Mouse (Mus musculus) layer of hippocampus, adult 9-11 months (tissue): ENCODE data around the gene Smyd4.
"Not testable (repeated sequence)": the region's sequence is repeated elsewhere in the genome, so short reads cannot be mapped to it uniquely, and the experiment has no call there.

Experiments used
- DNase-seq: peaks from one replicate; pipeline ENCODE4 v3.0.0; 2022

The Smyd4 gene

GRCm38 (mm10) chr11:75346556-75347187 lies 1.6 kb upstream of the Smyd4 start:
- DNase-seq = no peak

- no peak for DNase-seq
Observed at GRCm38 (mm10) chr11:75347188-75347585, 1.0 kb upstream of the Smyd4 start.

GRCm38 (mm10) chr11:75347596-75347995 lies 637 bp upstream of the Smyd4 start:
- DNase-seq = no peak

- DNase-seq = no peak
Observed at GRCm38 (mm10) chr11:75348890-75349261, 643 bp downstream of the Smyd4 start.

DNA sequence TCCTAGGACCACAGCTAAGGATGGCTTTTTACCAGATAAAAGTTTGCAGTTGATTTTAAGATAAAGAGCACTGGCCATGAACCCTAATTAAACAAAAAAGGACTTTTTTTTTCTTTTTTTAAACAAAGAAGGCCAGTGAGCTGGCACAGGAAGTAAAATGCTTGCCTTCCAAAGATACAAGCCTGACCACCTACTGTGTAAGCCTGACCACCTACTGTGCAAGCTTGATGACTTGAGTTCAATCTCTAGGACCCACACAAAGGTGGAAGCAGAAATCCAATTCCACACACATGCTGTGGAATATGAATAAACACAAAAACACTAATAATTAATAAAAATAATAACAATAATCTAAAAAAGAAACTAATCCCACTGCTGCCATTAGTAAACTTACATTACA lies 3.0 kb downstream of the Smyd4 start:
- no peak for DNase-seq

DNA sequence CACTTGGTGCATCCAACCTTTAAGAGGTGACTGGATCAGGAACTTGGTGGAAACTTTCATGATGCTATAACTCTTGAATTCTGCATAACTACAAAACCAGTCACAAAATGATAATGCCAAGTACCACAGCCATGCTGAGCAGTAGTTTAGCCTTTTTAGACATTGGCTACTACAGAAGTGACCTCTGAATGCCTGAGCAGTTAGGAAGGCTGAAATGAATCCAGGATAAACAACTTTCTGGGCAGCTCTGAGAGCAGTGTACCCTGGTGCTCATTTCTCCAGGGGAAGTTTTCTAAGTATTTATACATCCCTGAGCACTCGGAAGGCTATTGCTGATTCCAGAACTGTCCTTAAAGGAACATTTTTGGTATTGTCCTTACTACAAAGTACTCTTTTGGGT lies 7.2 kb downstream of the Smyd4 start:
- no peak for DNase-seq

DNA sequence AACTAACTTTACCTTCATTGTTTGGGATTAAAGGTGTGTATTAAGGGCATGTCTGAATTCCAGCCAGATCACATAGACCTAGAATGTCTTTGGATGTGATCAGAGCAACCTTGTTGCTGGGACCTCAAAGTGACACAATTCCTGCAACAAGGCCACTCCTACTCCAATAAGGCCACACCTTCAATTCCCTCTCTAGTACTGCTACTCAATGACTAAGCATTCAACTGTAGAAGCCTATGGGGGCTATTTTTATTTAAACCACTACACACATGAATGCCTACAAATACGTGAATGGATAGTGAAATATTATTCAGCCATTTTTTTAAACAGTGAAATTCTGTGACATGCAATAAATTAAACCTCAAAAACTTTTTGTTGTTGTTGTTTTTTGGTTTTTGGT lies 28.9 kb downstream of the Smyd4 start:
- no peak for DNase-seq

- not testable (repeated sequence) for DNase-seq
Observed at GRCm38 (mm10) chr11:75378786-75379185, 30.6 kb downstream of the Smyd4 start.

GRCm38 (mm10) chr11:75383529-75383928 lies 35.3 kb downstream of the Smyd4 start:
- not testable (repeated sequence) for DNase-seq

DNA sequence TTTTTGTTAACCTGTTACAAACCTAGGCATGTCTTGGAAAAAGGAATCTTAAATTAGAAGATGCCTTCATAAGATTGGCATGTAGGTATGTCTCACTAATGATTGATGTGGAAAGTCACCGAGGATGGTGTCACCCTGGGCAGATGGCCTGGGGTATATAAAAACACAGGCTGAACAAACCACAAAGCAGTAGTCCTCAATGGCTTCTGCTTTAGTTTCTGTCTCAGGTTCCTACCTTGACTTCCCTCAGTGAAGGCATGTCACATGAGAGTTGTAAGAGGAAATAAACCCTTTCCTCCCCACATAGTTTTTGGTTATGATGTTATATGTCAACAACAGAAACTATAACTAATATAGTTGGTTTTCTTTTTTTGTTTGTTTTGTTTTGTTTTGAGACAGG lies 47.4 kb downstream of the Smyd4 start:
- DNase-seq = no peak

GRCm38 (mm10) chr11:75397452-75397851 lies 49.2 kb downstream of the Smyd4 start:
- no peak for DNase-seq

DNA sequence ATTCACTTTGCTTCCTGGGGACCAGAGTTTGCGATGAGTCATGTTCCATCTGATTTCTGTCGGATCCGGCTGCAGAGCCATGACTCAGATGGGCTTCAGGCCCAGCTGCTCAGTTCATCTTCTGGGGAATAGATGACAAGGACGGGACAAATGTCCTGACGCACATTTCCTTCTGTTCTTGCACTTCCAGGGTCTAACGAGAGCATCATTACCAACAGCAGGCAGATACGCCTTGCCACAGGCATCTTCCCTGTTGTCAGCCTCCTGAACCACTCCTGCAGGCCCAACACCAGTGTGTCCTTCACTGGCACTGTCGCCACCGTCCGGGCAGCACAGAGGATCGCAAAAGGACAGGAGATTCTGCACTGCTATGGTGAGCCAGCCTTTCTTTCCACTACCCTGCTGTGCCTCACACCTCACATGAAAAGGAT lies 51.2 kb downstream of the Smyd4 start:
- peak; percentile 83 for DNase-seq

- DNase-seq = peak; percentile 55
Observed at GRCm38 (mm10) chr11:75400099-75400498, 51.9 kb downstream of the Smyd4 start.

DNA sequence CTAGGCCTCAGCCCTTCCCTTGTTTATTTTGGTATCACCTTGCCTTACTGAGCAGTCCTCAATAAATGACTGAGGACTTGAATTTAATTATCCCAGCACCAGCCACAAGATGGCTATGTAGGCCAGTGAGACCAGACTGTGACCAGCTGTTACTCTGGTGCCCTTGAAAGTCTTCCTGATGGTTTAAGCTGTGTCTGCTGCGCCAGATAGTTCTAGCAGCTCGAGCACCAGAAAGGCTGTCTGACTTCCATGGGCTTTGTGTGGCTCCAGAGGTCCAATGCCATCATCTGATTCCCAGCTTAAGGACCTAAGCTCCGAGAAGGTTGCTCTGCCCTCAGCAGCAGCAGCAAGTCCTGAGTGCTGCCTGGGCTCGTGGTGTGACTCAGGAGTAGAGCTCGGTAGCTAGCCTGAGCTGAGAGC lies 54.0 kb downstream of the Smyd4 start:
- DNase-seq = peak; percentile 71

DNA sequence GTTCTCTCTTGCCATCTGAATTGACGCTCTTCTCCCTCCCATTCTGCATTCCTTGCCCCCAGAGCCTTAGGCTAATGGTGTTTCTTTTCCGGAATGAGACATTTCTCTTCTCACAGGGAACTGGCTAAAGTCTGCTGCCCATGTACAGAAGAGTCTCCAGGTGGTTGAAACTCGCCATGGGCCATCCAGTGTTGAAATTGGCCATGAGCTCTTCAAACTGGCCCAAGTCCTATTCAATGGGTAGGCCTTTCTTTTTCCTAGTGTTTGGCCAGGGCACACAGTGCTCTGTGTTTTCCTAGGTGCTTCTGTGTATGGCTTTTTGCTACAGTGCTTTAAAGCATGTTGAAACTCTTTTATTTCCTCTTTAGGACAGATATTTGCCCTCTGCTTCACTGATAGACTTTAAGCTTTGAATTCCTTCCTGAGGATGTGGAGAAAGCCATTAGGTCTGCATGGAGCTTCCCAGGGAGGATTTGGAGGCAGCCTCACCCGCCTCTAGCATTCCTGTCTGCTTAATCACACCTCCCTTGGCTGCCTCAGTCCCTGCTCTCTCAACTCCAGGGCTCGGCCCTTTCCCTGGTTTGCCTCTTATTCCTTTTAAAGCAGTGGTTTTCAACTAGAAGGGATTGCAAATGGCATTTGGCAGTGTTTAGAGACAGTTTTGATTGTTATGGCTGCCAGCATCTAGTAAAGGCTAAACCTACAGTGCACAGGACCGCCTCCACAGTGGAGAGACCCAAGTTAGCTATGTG lies 55.2 kb downstream of the Smyd4 start:
- DNase-seq = no peak

DNA sequence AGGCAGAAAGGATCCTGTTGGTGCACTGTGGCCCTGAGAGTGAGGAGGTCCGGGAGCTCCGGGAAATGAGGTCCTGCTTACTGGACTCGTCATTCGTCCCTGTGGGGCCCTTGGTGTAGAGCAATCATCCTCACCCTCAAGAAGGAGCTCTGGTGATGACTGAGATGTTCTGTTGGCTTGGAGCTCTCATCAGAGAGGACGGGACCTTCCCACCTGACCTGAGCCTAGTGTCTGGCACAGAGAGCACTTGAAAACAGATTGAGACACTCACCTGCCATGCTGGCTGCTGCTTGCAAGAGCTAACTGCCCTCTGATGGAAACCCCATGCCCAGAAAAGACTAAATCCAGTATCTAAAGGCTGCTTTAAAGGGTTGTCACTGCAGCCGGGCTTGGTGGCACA lies 56.6 kb downstream of the Smyd4 start:
- DNase-seq = no peak

DNA sequence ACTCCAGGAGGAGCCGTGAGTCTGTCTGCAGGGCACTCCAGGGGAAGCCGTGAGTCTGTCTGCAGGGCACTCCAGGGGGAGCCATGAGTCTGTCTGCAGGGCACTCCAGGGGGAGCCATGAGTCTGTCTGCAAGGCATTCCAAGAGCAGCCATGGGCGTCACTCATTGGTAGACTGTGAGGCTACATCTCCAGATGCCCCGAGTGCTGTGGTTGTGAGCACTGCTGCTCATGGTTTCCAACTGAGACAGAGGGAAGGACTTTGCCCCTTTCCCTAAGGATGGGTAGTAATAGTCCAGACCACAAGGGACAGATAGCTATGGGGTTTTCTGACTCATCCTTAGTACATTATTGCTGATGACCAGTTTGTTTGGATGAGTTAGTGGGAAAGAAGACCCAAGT lies 57.9 kb downstream of the Smyd4 start:
- no peak for DNase-seq

DNA sequence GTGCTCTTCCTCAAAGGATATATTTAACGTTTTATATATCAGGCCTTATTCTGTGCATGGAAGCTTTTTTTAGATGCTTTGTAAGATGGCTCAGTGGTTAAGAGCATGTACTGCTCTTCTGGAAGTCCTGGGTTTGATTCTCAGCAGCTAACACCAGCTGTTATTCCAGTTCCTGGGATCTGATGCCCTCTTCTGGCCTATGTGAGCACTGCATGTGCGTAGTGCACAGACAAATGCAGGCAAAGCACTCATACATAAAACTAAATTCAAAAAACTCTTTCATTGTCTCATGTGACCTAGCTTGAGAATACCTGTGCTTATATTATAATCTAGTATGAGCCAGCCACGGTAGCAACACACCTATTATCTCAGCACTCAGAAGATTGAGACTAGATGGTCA lies 58.6 kb downstream of the Smyd4 start:
- DNase-seq = no peak

DNA sequence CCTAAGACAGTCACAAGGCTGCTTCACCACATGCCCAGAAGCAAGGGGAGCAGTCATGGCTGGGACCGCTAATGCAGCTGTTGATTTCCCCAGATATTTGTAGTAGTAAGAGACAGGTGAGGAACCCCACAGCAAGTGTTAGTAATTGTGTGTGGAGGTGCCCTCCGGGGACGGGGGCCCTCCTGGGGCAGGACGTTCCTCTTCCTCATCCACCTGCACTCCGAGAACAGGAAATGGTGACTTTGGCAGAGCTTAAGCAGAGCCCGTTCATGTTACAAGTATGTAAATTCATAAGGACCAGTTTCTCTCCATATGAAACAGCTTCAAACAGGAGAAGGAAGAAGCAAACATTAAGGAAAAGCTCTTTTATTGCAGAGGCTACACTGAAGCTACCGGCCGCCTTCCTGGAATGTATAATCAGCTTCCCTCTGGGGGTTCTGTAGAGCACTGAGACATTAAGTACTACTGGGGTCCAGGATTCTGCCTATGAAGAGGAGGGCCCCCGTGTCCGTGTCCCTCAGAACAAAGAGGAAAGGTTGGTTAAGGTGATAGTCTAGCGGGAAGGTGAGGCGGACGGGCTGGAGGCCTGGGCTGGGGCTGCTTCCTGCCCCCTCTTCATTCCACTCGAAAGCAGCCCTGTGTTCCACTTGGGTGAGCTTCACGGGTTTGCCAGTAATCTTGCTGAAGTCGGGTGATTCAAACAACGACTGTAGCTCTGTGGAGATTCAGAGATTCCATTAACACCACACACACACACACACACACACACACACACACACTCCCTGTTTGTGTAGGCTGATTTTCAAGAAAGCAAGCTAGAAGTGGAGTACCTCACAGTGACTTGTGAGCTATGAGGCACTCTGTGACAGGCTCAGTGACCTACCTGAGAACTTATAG lies 61.7 kb downstream of the Smyd4 start:
- DNase-seq = no peak

GRCm38 (mm10) chr11:75410591-75410990 lies 62.4 kb downstream of the Smyd4 start:
- no peak for DNase-seq

DNA sequence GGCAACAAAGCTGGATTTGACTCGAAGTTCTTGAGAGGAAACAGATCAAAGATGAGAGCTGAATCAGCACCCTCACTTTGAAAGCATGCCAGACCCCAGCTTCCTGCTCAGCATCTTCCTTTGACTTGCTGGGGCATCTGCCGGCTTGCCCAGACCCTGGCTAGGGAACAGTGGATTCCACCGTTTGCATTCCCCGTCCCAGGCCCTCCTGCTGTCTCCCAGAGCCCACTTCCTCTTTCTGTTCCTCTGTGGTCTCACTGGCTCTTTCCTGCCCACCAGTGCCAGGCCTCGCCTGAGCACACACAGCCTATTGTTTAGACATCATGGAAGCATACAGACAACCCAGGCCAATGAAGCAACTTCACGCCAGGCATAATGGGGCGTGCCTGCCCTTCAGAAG lies 66.9 kb downstream of the Smyd4 start:
- peak; percentile 73 for DNase-seq

DNA sequence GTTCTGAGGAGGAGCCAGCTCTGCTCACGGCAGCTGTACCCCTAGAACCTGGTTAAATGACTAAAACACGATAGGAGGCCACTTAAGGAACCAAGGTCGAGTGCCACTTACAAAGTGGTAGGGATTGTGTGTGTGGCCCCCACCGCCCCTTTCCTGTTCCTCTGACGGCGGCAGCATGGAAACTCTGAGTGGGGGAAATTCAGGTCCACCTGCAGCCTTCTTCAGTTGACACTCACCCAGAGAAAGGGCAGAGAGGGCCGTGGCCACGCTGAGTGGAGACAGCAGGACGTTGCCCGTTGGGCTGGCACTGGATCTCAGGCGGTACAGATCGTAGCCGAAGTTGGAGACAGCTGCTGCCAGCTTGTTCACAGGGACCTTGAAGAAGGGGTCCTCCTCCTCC lies 67.8 kb downstream of the Smyd4 start:
- no peak for DNase-seq

DNA sequence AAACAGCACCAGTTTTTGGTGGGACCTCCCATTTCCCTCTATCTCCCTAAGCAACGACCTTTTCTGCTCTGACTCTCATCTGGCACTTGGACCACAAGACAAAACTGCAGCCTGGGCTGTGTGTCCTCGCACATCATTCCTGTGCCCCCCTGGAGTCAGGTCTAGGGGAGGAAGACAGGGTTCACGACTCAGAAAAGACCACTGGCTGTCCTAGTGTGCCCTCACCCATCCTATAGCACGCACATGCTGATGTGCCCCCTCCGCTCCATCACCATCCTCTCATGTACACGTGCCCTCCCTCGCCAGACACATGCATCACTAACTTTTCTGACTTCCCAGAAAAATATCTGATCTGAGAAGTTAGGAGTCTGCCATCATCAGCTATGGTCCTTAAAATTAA lies 71.8 kb downstream of the Smyd4 start:
- DNase-seq = no peak
